Mouse (Mus musculus) erythroblast, embryonic 14.5 days (primary cell): ENCODE data around the gene Dtnb.

Experiments
- GATA1 ChIP-seq: IDR thresholded peaks from 2 replicates; pipeline ENCODE4 v1.6.1; 2012; ENCODE audit warnings: low read length, inconsistent platforms, mixed read lengths
- TAL1 ChIP-seq: IDR thresholded peaks from 3 replicates; pipeline ENCODE4 v1.6.1; 2012; ENCODE audit warnings: low read length, inconsistent platforms, mixed read lengths

- TF ChIP-seq TAL1: no peak
- TF ChIP-seq GATA1: no peak
Observed at GRCm38 (mm10) chr12:3615041-3615440, 42.9 kb downstream of the Dtnb start.
